Mouse (Mus musculus): Measurements from ENCODE around the gene Cd40lg.

The Cd40lg gene

GRCm38 (mm10) chrX:57211876-57212275, at the start of gene Cd40lg:
Gene Cd40lg, plus strand, starts transcription at chrX:57212143.
- no peak for DNase-seq (ENCODE audit: low read depth, low spot score)

GRCm38 (mm10) chrX:57166549-57166948, 45.4 kb upstream of the Cd40lg start:
- DNase-seq (ENCODE audit: low read depth, low spot score): no peak

- no peak for DNase-seq (ENCODE audit: low read depth, low spot score)
Measured at GRCm38 (mm10) chrX:57171269-57171668, 40.7 kb upstream of the Cd40lg start.

GRCm38 (mm10) chrX:57177225-57177779, 34.6 kb upstream of the Cd40lg start:
- no peak for DNase-seq (ENCODE audit: low read depth, low spot score)

- no peak for DNase-seq (ENCODE audit: low read depth, low spot score)
Measured at GRCm38 (mm10) chrX:57182470-57182869, 29.5 kb upstream of the Cd40lg start.

- DNase-seq (ENCODE audit: low read depth, low spot score): no peak
Measured at GRCm38 (mm10) chrX:57183359-57183758, 28.6 kb upstream of the Cd40lg start.

- no peak for DNase-seq (ENCODE audit: low read depth, low spot score)
Measured at GRCm38 (mm10) chrX:57187301-57187700, 24.6 kb upstream of the Cd40lg start.

GRCm38 (mm10) chrX:57189335-57189734, 22.6 kb upstream of the Cd40lg start:
- DNase-seq (ENCODE audit: low read depth, low spot score): no peak

- DNase-seq (ENCODE audit: low read depth, low spot score): no peak
Measured at GRCm38 (mm10) chrX:57196319-57196718, 15.6 kb upstream of the Cd40lg start.

- DNase-seq (ENCODE audit: low read depth, low spot score): peak; percentile 53
Measured at GRCm38 (mm10) chrX:57198036-57198435, 13.9 kb upstream of the Cd40lg start.

- DNase-seq (ENCODE audit: low read depth, low spot score): no peak
Measured at GRCm38 (mm10) chrX:57200397-57200796, 11.5 kb upstream of the Cd40lg start.

- no peak for DNase-seq (ENCODE audit: low read depth, low spot score)
Measured at GRCm38 (mm10) chrX:57210591-57210990, 1.4 kb upstream of the Cd40lg start.

- DNase-seq (ENCODE audit: low read depth, low spot score): no peak
Measured at GRCm38 (mm10) chrX:57212862-57213261, 919 bp downstream of the Cd40lg start.

GRCm38 (mm10) chrX:57215495-57215894, 3.6 kb downstream of the Cd40lg start:
- DNase-seq (ENCODE audit: low read depth, low spot score): no peak

- no peak for DNase-seq (ENCODE audit: low read depth, low spot score)
Measured at GRCm38 (mm10) chrX:57216271-57216670, 4.3 kb downstream of the Cd40lg start.

- DNase-seq (ENCODE audit: low read depth, low spot score): no peak
Measured at GRCm38 (mm10) chrX:57219563-57219962, 7.6 kb downstream of the Cd40lg start.

GRCm38 (mm10) chrX:57221881-57222280, 9.9 kb downstream of the Cd40lg start:
- DNase-seq (ENCODE audit: low read depth, low spot score): no peak

- DNase-seq (ENCODE audit: low read depth, low spot score): no peak
Measured at GRCm38 (mm10) chrX:57223301-57223700, 11.4 kb downstream of the Cd40lg start.

- DNase-seq (ENCODE audit: low read depth, low spot score): no peak
Measured at GRCm38 (mm10) chrX:57228178-57228577, 16.2 kb downstream of the Cd40lg start.

GRCm38 (mm10) chrX:57233596-57233995, 21.7 kb downstream of the Cd40lg start:
- no peak for DNase-seq (ENCODE audit: low read depth, low spot score)

GRCm38 (mm10) chrX:57235982-57236381, 24.0 kb downstream of the Cd40lg start:
- DNase-seq (ENCODE audit: low read depth, low spot score): peak; percentile 46

- no peak for DNase-seq (ENCODE audit: low read depth, low spot score)
Measured at GRCm38 (mm10) chrX:57238572-57238971, 26.6 kb downstream of the Cd40lg start.

GRCm38 (mm10) chrX:57253329-57254055, 41.5 kb downstream of the Cd40lg start:
- peak; percentile 1 for DNase-seq (ENCODE audit: low read depth, low spot score)

All from ZHBTc4 (cell line).